Mouse (Mus musculus) embryo, embryonic 11 days (tissue): ENCODE measurements around the gene Mpdz.
A peak's percentile ranks its signal among the peaks of the same experiment; 100 is the strongest.

Experiments
- DNase-seq: peaks from one replicate; pipeline ENCODE4 v3.0.0-alpha.2; 2015

Mpdz gene

DNA sequence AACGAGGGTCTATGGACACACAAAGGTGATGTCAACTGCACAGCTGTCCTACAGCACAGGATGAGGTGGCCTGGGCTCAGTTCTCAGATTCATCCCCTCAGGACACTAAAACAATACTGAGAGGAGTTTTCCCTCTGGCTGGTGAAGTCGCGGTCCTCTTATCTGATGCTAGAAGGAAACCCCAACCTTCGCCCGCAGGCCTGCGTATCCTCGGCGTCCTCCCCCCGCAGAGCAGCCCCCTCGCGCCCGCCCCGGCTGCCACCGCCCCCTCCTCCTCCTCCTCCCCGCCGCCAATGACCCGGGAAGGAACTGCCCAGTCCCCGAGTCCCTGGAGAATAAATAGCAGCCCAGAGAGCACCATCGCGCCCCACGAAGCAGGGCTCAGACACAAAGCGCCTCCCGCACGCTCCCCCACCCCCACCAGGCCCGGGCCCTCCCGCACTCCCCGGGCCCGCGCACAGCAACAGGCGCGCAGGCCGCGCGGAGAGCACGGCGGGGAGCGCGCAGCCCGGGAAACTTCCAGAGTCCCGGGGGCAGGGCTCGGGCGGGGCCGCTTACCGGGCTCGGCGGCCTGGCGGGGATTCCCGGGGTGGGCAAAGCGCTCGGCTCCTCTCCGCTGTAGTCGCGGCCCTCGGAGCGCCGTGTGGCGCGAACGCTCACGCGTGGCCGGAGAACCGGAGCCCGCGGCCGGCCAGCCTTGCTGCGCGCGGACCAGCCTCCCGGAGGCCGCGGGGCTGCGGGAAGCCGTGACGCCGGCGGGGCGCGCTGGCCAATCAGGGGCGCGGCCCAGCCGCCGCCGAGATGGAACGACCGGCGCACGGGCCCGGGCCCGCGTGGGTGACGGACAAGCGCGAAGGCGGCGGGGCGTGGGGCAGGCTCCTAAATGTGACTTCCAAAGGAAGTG lies at the start of gene Mpdz:
Mpdz (minus strand) TSS at position 738 of the 904 bp plus-strand sequence.
- DNase-seq = peak; percentile 92

DNA sequence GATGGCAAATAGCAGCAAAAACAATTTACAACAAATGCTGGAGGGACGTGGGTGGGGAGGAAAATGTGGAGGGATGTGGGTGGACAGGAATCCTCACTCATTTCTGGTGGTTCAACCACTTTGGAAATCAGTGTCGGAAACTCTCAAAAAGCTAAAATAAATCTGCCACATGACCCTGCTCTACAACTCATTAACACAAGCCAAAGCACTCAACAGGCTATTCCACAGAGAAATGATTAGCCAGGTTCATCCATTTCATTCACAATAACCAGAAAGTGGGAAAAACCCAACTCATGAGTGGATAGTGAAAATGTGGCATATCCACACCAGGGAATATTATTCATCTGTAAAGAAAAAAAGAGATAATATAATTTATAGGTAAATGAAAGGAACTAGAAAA lies 47.9 kb upstream of the Mpdz start:
- no peak for DNase-seq

DNA sequence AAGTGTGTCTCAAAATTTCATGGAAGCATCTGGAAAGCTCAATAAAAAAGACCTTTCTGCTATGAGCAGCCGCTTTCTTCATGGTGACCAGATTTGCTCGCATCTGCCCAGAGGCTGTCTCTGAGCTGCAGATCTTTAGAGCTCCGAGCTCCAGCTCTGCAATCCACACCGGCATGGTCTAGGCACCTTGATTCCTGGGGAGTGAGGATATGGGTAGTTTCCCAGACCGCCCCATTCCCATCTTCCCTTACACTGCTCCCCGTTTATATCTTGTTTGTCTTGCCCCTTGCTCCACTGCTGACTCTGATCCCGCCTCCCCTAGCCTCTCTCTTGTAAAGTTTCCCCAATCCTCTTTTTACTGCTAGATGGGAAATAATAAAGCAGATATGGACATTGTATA lies 42.0 kb upstream of the Mpdz start:
- no peak for DNase-seq

DNA sequence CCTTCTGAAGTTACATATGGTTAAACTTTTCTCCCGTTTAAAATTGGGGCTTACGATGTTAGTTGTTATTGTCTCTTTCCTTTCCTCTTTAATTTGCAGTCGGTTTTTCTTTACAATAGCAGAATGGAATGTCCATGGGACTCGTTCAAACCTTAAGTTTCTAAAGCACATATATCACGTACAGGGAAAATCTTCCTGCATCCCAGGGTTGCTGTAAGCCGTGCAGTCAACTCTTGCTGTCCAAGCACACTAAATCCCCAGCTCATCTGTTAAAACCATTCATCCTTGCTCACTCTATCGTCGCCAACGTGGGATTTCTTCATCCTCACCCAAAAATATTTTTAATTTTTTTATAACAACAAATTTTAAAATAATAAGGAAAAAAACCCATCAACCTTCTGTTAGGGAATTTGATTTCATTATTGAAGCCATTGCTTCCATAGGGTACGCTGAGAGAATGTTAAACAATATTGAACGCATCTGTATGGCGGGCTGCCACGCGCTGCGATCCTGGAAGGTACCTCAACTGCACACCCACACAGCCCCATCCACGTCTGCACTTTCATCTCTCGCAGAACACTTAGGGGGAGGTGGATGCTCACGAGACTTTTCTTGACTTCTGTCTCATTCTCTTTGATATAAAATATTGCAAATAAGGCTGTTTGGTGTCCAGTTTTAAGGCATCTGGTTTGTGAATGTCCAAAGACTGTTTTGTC lies 41.4 kb upstream of the Mpdz start:
- no peak for DNase-seq

DNA sequence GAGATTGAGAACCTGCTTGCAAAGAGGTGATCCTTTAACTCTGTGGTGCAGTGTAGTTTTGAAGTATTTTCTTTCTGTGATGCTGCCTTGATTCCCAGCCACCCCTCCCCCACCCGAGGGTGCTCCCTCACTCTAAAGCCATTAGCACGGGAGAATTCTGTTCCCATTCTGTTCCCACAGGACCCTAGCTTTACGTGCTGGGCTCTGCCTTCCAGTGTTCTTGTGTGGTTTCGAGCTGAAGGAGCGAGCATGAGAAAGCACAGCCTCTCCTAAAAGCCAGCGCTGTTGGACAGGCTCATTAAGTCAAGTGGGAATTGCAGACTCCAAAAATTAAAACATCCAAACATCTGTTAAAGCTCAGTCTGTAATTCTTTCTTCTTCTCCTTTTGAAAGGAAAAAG lies 40.5 kb upstream of the Mpdz start:
- peak; percentile 24 for DNase-seq

DNA sequence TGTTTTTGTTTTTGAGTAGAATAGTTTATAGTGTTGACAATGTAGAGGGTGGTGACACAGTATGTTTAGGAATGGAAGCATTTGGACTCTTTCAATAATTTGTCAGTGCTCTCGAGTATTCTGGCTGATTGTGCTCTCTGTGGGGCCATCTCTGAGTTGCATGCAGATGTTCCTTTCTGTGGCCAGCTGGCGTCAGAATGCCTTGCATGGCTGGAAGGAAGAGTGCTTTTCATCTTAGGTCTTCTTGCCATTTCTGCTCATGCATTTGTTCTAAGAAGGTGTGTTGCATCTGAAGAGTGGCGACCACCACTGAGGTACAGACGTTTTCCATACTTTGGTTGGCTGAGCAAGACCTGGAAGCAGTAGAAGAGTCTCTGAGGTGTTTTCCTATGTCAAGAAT lies 24.2 kb upstream of the Mpdz start:
- DNase-seq = no peak

DNA sequence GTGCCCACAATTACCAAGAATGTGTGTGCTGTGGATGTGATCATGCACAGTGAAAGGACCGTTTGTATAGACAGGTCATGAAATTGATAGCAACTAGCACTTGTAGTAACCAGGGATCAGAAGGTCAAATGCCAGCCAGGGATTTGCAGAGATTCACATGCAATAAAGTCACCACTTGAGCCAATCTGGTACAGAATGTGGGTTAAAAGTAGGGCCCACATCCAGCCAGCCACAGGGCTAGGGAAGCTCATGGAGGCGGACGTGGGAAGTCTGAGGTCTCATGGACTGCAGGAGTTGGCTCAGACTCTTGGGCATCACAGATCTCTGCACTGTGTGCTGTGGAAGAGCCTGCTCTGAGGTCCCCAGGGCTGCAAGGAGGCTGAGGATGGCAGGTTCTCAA lies 22.6 kb upstream of the Mpdz start:
- no peak for DNase-seq

DNA sequence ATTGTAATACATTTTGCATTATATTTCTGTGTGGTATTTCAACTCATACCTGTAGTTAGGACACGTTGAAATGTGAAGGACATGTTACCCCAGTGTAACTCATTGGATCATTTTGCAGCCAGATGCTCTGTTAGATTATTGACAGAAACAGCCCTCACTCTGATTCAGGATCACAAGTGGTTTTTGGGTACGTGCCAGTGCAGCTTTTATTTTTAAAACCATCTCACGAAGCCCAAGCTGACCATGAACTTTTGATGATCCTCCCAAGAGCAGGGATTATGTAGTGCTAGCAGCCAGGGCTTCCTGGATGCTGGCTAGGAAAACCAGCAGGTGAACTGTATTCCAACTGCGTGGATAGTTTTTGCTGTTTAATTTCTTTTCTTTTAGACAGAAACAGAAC lies 19.6 kb upstream of the Mpdz start:
- no peak for DNase-seq

DNA sequence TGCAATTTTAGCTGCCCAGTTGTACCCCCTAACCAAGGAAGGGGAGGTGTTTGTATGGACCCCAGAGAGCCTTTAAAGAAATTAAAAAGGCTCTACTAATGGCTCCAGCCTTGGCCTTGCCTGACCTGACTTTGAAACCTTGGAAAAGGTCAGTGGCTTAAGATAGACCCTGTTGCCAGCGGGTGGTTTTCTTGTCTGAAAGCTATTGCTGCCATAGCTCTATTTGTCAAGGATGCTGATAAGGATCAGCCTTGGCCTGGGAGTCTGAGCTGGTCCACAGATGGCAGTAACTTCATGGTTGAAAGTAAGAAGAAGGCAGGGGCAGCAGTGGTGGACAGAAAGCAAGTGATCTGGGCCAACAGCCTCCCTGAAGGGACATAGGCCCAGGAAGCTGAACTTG lies 16.3 kb upstream of the Mpdz start:
- no peak for DNase-seq

DNA sequence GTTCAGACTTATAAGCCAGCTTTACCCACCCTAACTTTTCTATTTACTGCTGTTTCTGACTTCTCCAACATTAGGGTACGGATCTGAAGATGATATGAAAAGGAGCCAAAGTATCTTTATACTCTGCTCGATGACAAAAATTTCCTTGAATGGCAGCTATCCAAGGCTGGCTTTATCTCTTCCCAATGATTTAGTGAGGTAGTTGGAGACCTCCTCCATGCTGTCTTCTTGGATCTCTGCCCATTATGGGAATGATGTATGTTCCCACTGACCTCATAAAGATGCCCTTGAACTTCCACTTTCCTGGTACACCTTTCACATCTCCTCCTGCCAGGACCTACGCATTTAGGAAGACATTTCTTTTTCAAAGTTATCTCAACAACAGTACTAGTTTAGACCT lies 11.2 kb upstream of the Mpdz start:
- DNase-seq = no peak

DNA sequence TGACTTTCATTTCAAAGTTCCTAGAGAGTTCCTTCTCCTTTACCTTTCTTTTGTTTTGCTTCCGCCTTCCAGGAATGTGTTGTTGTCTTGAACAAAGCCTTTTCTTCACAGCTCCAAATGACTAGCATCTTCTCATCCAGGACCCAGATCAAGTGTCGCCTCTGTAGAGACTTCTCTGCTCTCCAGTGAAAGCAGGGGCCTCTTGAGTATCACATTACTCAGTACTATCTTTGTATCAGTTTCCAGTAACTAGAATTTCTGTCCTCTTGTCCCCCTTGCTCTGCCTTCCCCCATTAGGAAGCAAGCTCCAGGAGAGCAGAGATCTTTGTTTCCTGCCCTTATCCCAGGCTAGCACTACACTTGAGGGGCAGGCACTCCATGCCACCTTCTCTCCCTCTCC lies 9.6 kb upstream of the Mpdz start:
- DNase-seq = no peak

DNA sequence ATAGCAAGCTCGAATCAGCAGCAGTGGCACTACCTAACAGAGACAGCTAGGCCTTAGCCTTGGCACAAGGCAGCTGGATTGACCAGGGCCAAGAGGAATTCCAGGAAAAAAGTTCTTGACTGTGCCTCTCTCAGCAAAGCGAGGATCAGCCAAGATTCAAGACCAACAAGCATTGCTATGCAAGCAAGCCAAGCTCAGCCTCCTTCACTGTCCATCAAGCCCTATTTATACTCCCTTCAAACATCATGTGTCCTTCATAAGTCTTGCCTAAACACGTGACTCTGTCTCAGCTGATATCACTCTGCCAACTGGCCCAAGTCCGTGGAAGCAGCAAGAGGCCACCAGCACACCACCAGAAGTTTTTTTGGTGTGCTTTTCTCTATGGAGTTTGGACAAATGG lies 6.8 kb upstream of the Mpdz start:
- no peak for DNase-seq

DNA sequence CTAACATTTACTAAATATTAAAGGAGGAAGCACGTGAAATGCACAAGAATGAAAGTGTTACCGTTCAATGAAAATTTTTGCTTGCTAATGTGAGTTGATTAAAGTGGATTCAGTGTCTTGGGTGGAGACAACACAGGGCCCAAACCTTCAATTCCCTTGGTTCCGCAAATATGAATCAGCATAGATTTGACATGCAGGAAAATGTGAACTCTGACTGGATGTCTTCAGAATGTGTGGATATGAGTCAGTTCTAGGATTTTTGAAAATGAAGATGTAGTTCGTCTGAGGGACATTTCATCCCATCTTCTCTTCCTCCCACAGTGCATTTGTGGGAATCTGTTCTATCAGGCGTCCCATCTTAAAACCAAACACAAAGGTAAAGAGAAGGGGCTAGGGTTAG lies 951 bp upstream of the Mpdz start:
- no peak for DNase-seq

DNA sequence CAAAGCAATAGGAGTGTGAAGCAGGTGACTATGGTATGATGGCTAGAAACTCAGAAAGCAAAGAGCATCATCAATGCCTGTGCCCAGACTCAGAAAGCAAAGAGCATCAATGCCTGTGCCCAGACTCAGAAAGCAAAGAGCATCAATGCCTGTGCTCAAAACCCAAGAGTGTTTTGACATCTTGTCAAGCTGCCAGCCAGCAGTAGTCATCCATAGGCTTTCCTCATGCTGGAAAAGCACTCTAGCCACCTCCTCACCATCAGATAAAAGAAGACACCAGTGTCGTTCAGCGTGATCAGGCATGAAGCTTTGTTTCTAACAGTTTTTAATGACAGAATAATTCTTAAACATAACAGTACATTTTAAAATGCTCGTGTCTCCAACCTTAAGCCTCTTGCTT lies 8.7 kb downstream of the Mpdz start:
- no peak for DNase-seq

DNA sequence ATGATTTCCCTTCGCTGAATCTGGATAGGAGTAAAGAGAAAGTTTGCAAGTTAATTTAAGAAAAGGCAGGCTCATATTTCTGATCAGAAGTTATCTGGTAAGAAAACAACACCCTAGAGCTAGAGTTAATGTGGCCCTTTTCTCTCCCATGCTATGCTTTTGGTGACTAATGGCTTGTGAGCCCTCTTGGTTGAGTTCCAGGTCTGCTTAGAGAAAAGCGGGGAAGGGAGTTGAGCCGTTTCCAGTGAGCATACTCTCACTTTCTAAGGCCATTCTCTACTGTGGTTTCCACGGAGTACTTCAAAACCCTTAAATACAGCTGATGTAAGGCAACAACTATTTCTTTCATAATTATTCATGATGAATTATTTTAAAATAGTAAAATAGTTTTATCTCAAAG lies 11.8 kb downstream of the Mpdz start:
- DNase-seq = no peak

DNA sequence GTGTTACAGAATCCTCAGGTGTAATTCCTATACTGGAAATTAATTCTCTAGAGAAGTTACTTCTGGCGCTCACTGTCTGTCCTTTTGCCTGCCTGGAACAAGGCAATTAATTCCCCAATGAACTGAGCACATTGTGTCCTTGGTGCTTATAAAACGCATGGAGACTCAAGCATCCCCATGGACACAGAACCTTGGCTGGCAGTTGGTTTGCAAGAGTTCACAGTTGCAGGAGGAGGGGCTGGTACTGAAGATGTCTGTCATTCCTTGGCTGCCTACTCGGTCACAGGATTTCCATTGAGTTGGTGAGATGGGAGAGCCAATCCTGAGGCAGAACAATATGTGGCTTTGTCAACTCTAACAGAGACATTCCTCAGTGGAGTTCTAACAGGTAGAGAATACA lies 12.5 kb downstream of the Mpdz start:
- DNase-seq = no peak

DNA sequence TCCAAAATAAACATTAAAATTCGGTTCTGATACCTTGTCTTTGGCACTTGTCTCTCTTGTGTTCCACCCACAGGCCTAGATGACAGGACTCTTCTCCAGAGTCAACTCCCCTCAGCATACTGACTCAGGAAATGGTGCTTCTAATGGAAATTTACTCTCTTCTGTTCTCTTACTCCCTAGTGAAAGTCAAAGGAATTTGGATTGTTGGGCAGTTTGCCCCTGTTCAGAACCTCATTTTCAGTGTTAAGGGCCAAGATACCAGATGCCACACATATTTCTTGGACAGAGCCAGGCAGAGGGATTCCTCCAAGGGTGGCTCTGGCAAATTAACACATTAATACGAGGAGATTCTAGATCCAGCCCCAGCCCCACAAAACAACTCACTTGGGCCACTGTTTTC lies 12.9 kb downstream of the Mpdz start:
- no peak for DNase-seq

DNA sequence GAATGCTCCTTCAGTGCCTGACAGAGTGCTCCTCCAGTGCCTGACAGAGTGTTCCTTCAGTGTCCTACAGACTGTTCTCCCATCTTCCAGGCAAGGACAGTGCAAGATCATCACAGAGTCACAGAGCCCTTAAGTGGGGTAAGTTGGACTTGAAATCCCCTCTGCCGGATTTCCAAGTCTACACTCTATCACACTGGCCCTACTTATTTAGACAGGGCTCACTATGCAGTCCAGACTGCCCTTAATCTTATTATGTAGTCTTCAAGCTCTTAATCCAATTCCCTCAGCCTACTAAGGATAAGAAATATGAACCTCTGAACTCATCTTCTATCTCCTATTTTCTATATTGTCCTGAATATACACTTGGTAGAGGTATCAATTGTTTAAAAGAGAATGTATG lies 19.1 kb downstream of the Mpdz start:
- no peak for DNase-seq

DNA sequence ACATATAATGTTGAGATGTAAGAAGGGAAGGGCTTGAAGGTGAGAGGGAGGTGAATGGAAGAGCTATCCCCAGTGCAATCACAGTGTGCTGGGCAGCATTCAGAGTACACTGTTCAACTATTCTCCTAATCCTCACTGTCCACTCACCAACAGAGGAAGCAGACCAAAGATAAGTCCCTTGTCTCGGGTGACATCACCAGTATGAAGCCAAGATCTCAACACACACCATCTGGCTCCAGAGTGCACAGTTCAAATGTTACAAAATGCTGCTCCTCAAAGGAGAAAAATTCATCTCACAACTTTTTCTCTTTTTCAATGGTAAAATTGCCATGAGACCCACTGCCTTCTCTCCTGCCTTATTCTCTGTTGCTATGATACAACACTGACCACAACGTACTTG lies 21.0 kb downstream of the Mpdz start:
- DNase-seq = no peak

DNA sequence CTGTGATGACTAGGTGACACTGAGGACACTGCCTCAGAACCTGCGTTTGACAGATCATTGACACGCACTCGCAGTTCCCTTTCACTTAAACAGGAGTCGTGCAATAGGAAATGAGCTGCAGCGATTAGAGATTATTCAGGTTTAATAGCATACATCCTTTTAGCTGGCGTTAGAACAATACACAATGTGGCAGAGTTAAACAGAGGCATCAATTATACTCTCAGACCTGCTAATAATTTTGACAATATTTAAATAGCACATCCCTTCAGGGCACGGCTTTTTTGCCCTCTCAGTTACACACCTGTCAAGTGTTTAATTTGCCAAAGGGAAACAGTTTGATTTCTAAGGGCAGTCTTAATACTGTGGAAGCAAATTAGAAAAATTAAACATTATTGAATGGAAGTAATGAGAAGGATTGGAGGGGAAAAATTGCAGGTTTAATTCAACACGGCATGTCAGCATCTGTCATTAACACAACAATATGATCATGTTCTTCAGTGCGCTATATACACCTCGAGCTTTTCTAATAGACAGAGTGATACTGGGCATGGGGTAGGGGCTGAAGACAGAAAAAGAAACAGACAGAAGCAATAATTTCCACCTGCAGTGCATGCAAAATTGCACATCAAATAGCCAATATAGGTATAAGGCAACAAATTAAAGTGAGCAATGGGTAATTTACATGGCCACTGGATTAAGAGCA lies 27.1 kb downstream of the Mpdz start:
- no peak for DNase-seq

DNA sequence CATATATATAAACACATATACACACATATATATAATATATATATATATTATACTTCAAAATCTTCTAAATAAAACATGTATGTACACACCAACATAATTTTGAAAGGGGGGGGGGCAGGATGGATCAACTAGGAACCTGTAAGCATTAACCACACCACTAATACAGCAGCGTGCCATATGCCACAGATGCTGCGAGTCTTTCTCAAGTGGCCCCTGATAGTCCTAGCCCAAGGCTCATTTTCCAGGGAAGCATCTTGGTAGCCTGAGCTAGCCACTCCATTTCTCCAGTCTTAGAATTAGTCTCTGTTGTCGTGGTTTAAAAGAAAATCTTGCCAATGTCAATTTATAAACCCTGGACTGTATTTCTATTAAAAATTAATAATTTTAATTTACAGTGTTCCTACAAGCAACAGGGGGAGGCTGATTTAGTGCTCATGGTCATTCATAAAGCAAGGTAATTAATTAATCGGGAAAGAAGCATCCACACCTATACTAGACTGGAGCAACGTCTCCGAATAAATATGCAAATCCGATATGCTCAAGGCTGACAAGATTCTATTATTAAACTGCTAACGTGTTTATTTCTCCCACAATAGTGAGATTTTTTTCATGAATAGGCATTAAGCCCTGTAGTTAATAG lies 27.8 kb downstream of the Mpdz start:
- no peak for DNase-seq

DNA sequence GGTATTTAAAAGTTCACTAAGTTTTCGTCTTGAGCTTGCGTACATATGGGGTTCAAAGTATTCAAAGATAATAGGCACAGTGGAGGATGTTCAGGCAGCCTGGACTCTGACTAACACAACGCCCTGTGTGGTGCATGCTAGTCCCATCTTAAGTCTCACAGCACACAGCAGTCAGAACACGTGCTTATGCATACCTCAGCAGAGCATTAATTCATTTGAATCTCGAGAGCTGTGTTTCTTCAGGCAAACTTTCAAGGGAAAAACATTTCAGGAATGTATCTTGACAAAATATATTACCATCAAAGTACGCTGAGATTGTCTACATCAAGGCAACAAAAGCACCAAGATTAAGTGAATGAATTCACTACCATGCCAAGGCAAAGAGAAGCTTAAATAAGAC lies 45.7 kb downstream of the Mpdz start:
- no peak for DNase-seq

DNA sequence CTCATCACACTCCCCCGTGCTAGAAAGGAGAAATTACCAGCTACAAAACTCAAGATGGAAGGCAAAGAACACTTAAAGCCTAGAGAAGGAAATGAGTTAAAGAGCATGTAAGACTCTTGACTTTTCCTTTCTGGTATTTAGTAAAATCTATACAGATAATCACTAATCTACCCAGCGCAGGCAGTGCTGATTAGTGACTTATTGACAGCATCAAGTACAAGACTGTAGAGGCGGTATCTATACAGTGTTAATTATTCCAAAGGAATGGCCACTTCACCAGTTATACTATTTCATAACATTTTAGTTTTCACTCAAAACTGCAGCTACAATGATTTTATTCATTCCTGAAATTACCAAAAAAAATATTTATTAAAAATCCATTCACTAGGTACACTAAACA lies 49.7 kb downstream of the Mpdz start:
- no peak for DNase-seq
